11 mouse cellular contexts compared by ENCODE assay signal in genomic region chr16:3745656-3746055, GRCm38 (mm10). TPM values are rescaled to one million over a fixed set of nuclear protein-coding genes. Genes with fewer than 3 reads are reported as not detected.
DNase-seq lines count a peak whose midpoint lies in the region; ATAC-seq and TF ChIP-seq lines count a peak whose summit lies in the region.
"Had no signal": no experiment of that assay in that cellular context is flagged by ENCODE, and none has a peak within 500 bp of the region (broad histone marks: within the 10 kb centered on the region; RNA-seq: fewer than 3 reads in every experiment).

No protein-coding gene starts in this region.

- H3K9ac ChIP-seq in lung, embryonic 14.5 days: no peak overlapping the region
- H3K9ac ChIP-seq in neural tube, embryonic 15.5 days (replicated peaks): no peak overlapping the region

- TF ChIP-seq CTCF in lung, embryonic 14.5 days (IDR thresholded peaks at IDR 0.05; ENCODE audit: low read depth): no peak

- peaks cover 50% of the 10 kb centered on the region for H3K36me3 ChIP-seq in lung, embryonic 14.5 days (ENCODE audit: insufficient read depth)
- H3K36me3 ChIP-seq in forebrain, embryonic 10.5 days (replicated peaks): peaks cover 50% of the 10 kb centered on the region
- peaks cover 50% of the 10 kb centered on the region for H3K36me3 ChIP-seq in limb, embryonic 10.5 days
- peaks cover 47% of the 10 kb centered on the region for H3K36me3 ChIP-seq in neural tube, embryonic 15.5 days

- DNase-seq in lung, embryonic 14.5 days: no peak
- no peak for DNase-seq in lung, postnatal 14 days
- no peak for DNase-seq in forebrain, embryonic 10.5 days (ENCODE audit: extremely low spot score, low spot score)
- DNase-seq in limb, embryonic 10.5 days (ENCODE audit: low spot score): no peak
- no peak for DNase-seq in adrenal gland, adult 8-10 months
- no peak for DNase-seq in frontal cortex, postnatal 14 days (ENCODE audit: low spot score in 2 of 2)
- DNase-seq: adrenal gland, postnatal 36 days; gastrocnemius, postnatal 25 days; thymus, postnatal 25 days had no signal

- ATAC-seq in lung, embryonic 14.5 days (ENCODE audit: insufficient read depth): no peak
- no peak for ATAC-seq in neural tube, embryonic 15.5 days (ENCODE audit: low FRiP score)
- no peak for ATAC-seq in inflammation-experienced regulatory T-cells, adult 6 months

- no peaks in the 10 kb centered on the region for H3K27me3 ChIP-seq in lung, embryonic 14.5 days (ENCODE audit: insufficient read depth, low read length)
- H3K27me3 ChIP-seq in forebrain, embryonic 10.5 days (ENCODE audit: poor library complexity, severe bottlenecking): no peaks in the 10 kb centered on the region
- H3K27me3 ChIP-seq in limb, embryonic 10.5 days (ENCODE audit: low read depth, poor library complexity, severe bottlenecking): no peaks in the 10 kb centered on the region
- 0 out of 2 replicates have a peak, but pooled peaks cover 4% of the 10 kb centered on the region for H3K27me3 ChIP-seq in neural tube, embryonic 15.5 days (replicated peaks)

- H3K4me3 ChIP-seq in lung, embryonic 14.5 days (ENCODE audit: low read depth, low read length): peak overlapping the region; percentile 88
- peak overlapping the region; percentile 79 for H3K4me3 ChIP-seq in forebrain, embryonic 10.5 days
- H3K4me3 ChIP-seq in limb, embryonic 10.5 days: peak overlapping the region; percentile 83
- peak overlapping the region; percentile 90 for H3K4me3 ChIP-seq in neural tube, embryonic 15.5 days (replicated peaks)

- H3K27ac ChIP-seq in lung, embryonic 14.5 days (ENCODE audit: low read depth): no peak overlapping the region
- H3K27ac ChIP-seq in forebrain, embryonic 10.5 days: no peak overlapping the region
- no peak overlapping the region for H3K27ac ChIP-seq in limb, embryonic 10.5 days
- no peak overlapping the region for H3K27ac ChIP-seq in neural tube, embryonic 15.5 days (replicated peaks)

- WGBS in lung, embryonic 14.5 days: 85% methylated on average over 4 of the region's 4 CpGs
- 88% methylated on average over 4 of the region's 4 CpGs for WGBS in forebrain, embryonic 10.5 days
- WGBS in limb, embryonic 10.5 days: 83% methylated on average over 4 of the region's 4 CpGs
- 89% methylated on average over 4 of the region's 4 CpGs for WGBS in neural tube, embryonic 15.5 days

- peaks cover 25% of the 10 kb centered on the region; the same call in 1 of the 2 replicates for H3K9me3 ChIP-seq in lung, embryonic 14.5 days (ENCODE audit: low read depth, low read length)
- peaks cover 32% of the 10 kb centered on the region for H3K9me3 ChIP-seq in forebrain, embryonic 10.5 days
- peaks cover 7% of the 10 kb centered on the region for H3K9me3 ChIP-seq in limb, embryonic 10.5 days (replicated peaks)
- H3K9me3 ChIP-seq in neural tube, embryonic 15.5 days (replicated peaks): peaks cover 24% of the 10 kb centered on the region; the same call in 1 of the 2 replicates

- peaks cover 15% of the 10 kb centered on the region for H3K4me1 ChIP-seq in lung, embryonic 14.5 days (ENCODE audit: insufficient read depth)
- H3K4me1 ChIP-seq in forebrain, embryonic 10.5 days: peaks cover 24% of the 10 kb centered on the region
- H3K4me1 ChIP-seq in limb, embryonic 10.5 days: peaks cover 19% of the 10 kb centered on the region
- H3K4me1 ChIP-seq in neural tube, embryonic 15.5 days: peaks cover 33% of the 10 kb centered on the region

- peak overlapping the region; percentile 94 for H3K4me2 ChIP-seq in lung, embryonic 14.5 days
- peak overlapping the region; percentile 89 for H3K4me2 ChIP-seq in neural tube, embryonic 15.5 days

RNA-seq across cellular contexts. Expression of gene Zfp263, which starts 1.8 kb away (rescaled TPM):
- polyA plus RNA-seq in lung, embryonic 14.5 days (2014; fragmentation: Nextera tagmentation; extraction: Ambion mirVana): 27.1 and 30.6 TPM in 2 replicates
- polyA plus RNA-seq in forebrain, embryonic 10.5 days (2016; fragmentation: Nextera tagmentation; extraction: Ambion mirVana): 48.5 and 48.7 TPM in 2 replicates
- 42.8 and 51.1 TPM in 2 replicates for polyA plus RNA-seq in limb, embryonic 10.5 days (2016; fragmentation: Nextera tagmentation; extraction: Ambion mirVana)
- 46.3 and 46.5 TPM in 2 replicates for polyA plus RNA-seq in neural tube, embryonic 15.5 days (2015; fragmentation: Nextera tagmentation; extraction: Ambion mirVana)
- 10 to 100 TPM; 19.2 to 33.5 (median 28.1) TPM for total RNA-seq in adrenal gland, adult 8-10 months (2022)
- polyA plus RNA-seq in inflammation-experienced regulatory T-cells, adult 6 months (2017; shearing (Covaris generic)): 100 to 1,000 TPM in 1 of 3 experiments, 10 to 100 TPM in 2; 72.2 to 148 (median 96.6) TPM

RNA-seq across cellular contexts. Expression of gene Mefv, which starts 27.8 kb away (rescaled TPM):
- polyA plus RNA-seq in lung, embryonic 14.5 days (2014; fragmentation: Nextera tagmentation; extraction: Ambion mirVana): not detected in 2 replicates
- polyA plus RNA-seq in forebrain, embryonic 10.5 days (2016; fragmentation: Nextera tagmentation; extraction: Ambion mirVana): not detected in 2 replicates
- not detected in 2 replicates for polyA plus RNA-seq in limb, embryonic 10.5 days (2016; fragmentation: Nextera tagmentation; extraction: Ambion mirVana)
- polyA plus RNA-seq in neural tube, embryonic 15.5 days (2015; fragmentation: Nextera tagmentation; extraction: Ambion mirVana): not detected in 2 replicates
- total RNA-seq in adrenal gland, adult 8-10 months (2022): under 1 TPM in 1 of 4 experiments, not detected in 3; 0.19 TPM
- not detected for polyA plus RNA-seq in inflammation-experienced regulatory T-cells, adult 6 months (2017; shearing (Covaris generic))
- total RNA-seq: adrenal gland, postnatal 36 days; gastrocnemius, postnatal 25 days had no signal
